Mouse (Mus musculus) kidney, postnatal 0 days (tissue): ENCODE measurements around the gene Pabpc4. TPM values are rescaled to one million over a fixed set of nuclear protein-coding genes. Genes with fewer than 3 reads are reported as not detected.

Experiments used
- ATAC-seq: fragments of 200-750 bp; cut with Nextera tagmentation; replicated peaks from 2 replicates; pipeline ENCODE4 v1.8.0; 2017; ENCODE audit warnings: low read depth, moderate number of reproducible peaks, moderate TSS enrichment, moderate library complexity; ENCODE audit not compliant: low FRiP score
- DNase-seq: peaks from one replicate; pipeline ENCODE4 v3.0.0-alpha.2; 2016; ENCODE audit warnings: low spot score
- H3K27ac ChIP-seq: fragments of 300-500 bp; sonication (generic); 2 replicates; pipeline ENCODE4 v1.5.1; 2014; ENCODE audit warnings: mild to moderate bottlenecking
- H3K27me3 ChIP-seq: fragments of 300-500 bp; sonication (generic); 2 replicates; pipeline ENCODE4 v1.6.1; 2014; ENCODE audit warnings: low read length, mixed read lengths; ENCODE audit not compliant: insufficient read depth
- H3K36me3 ChIP-seq: fragments of 300-500 bp; sonication (generic); 2 replicates; pipeline ENCODE4 v1.6.1; 2014; ENCODE audit warnings: low read length, mixed read lengths; ENCODE audit not compliant: insufficient read depth
- H3K4me1 ChIP-seq: fragments of 300-500 bp; sonication (generic); replicated peaks from 2 replicates; pipeline ENCODE4 v1.6.1; 2014; ENCODE audit warnings: antibody characterized with exemption, low read length, mixed read lengths; ENCODE audit not compliant: insufficient read depth
- H3K4me2 ChIP-seq: fragments of 300-500 bp; sonication (generic); 2 replicates; pipeline ENCODE4 v1.6.1; 2014; ENCODE audit warnings: mild to moderate bottlenecking, low read length, moderate library complexity, mixed read lengths
- H3K4me3 ChIP-seq: fragments of 300-500 bp; sonication (generic); replicated peaks from 2 replicates; pipeline ENCODE4 v1.5.1; 2014; ENCODE audit warnings: low read depth, low read length
- H3K9ac ChIP-seq: fragments of 300-500 bp; sonication (generic); 2 replicates; pipeline ENCODE4 v1.6.1; 2014; ENCODE audit warnings: low read depth, low read length
- H3K9me3 ChIP-seq: fragments of 300-500 bp; sonication (generic); replicated peaks from 2 replicates; pipeline ENCODE4 v1.6.1; 2016; ENCODE audit warnings: low read length, inconsistent platforms, mixed read lengths
- CTCF ChIP-seq: IDR thresholded peaks from 2 replicates; pipeline ENCODE4 v1.5.1; 2016; ENCODE audit warnings: antibody characterized with exemption, low read depth, mild to moderate bottlenecking, moderate library complexity
- WGBS: fragments of 180-500 bp; shearing (Covaris S2); extraction: QIAGEN DNeasy Blood & Tissue Kit; methylation state at CpG from one replicate; pipeline ENCODE4 v1.1.7; 2014; 5-methylcytosine and 5-hydroxymethylcytosine counted together
- polyA plus RNA-seq: library from polyadenylated mRNA; unstranded; fragments of >200 nt; fragmentation: Nextera tagmentation; extraction: Ambion mirVana; gene quantifications from 2 replicates; pipeline ENCODE4 v1.2.1, GENCODE M21; 2015

The Pabpc4 gene
- polyA plus RNA-seq, 1 experiment from 2014 or later: 28.2 TPM

DNA sequence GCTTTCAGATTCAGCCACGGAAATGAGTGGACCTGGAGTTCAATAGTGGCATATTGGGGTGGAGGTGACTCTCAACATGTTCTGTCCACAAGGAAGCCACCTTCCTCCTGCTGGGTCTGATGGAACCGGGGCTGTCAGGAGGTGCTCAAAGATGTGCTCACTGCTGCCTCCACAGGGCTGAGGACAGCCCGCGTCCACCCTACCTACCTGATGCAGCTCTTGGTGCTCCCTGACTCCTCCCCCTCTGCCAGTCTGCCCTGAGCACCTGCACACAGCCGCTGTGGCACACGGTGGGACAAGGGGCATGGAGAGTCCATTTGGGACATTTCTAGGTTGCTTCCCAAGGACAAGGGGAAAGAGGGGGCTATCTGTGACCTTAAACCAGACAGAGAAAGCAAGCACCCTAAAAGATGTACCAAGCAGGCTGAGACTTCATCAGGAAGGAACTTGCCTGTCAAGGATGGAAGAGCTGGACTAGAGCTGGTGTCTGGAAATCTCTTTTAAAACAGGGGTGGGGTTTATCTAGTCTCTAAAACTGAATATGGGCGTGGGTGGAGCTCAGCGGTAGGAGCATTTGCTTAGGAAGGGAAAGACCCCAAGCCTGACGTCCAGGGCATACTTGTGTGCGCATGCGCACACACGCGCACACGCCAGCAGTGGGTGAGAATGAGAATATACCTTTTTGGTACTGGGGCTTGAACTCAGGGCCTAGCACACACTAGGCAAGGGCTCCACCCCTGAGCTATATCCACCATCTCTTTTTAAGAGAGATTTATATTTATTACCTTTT lies 73.8 kb downstream of the Pabpc4 start:
- Histone ChIP-seq H3K27me3 (no peaks in the 10 kb centered on the region), H3K4me1 (no peaks in the 10 kb centered on the region), H3K9ac (no peak overlapping the region), H3K4me3 (no peak overlapping the region), H3K9me3 (no peaks in the 10 kb centered on the region), H3K27ac (no peak overlapping the region), H3K4me2 (no peak overlapping the region), H3K36me3 (no peaks in the 10 kb centered on the region)
- no peak for TF ChIP-seq CTCF
- DNase-seq (no peak), ATAC-seq (no peak)
- WGBS: 68% methylated on average over 14 of the region's 14 CpGs

- no peak for DNase-seq
Observed at GRCm38 (mm10) chr4:123337693-123338092, 75.5 kb downstream of the Pabpc4 start.

GRCm38 (mm10) chr4:123340232-123340631 lies 78.1 kb downstream of the Pabpc4 start:
- Histone ChIP-seq H3K27me3 (peaks cover 20% of the 10 kb centered on the region), H3K9me3 (no peaks in the 10 kb centered on the region), H3K36me3 (no peaks in the 10 kb centered on the region), H3K27ac (no peak overlapping the region), H3K4me3 (no peak overlapping the region), H3K4me1 (peaks cover 6% of the 10 kb centered on the region), H3K9ac (no peak overlapping the region), H3K4me2 (no peak overlapping the region)
- DNase-seq (no peak), ATAC-seq (no peak)
- 76% methylated on average over 5 of the region's 5 CpGs for WGBS
- no peak for TF ChIP-seq CTCF

More at GRCm38 (mm10) chr4:123337693-123338092, 75.5 kb downstream of the Pabpc4 start:
- 65% methylated on average over 4 of the region's 4 CpGs for WGBS
- no peak for ATAC-seq
- TF ChIP-seq CTCF: no peak
- Histone ChIP-seq H3K27me3 (peaks cover 15% of the 10 kb centered on the region), H3K36me3 (no peaks in the 10 kb centered on the region), H3K27ac (no peak overlapping the region), H3K9ac (no peak overlapping the region), H3K4me2 (no peak overlapping the region), H3K4me1 (peaks cover 6% of the 10 kb centered on the region), H3K9me3 (no peaks in the 10 kb centered on the region), H3K4me3 (no peak overlapping the region)

DNA sequence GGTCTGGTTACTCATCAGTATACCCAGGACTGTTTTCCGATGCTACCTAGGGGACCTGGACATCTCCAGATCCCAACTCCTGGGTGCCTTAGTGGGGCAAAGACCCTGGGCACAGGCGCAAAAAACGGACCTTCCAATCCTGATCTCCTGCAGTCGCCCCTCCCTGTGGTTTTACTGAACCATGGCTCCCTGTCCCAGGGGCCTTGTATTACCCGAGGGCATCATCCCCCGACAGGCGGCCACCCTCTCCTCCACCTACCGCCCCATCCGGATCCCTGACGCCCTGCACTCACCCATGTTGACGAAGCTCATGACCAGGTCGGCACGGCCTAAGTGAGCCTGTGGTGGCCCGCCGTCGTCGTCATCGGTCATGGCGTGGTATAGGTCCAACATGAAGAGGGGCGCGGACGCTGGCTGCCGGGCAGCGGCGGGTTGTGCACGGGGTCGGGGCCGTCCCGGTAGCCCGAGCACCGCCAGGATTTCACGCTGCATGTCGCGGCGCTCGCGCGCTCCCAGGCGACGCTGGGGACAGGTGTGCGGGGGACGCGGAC lies 80.0 kb downstream of the Pabpc4 start:
- Histone ChIP-seq H3K4me3 (peak overlapping the region; percentile 50), H3K36me3 (no peaks in the 10 kb centered on the region), H3K9me3 (no peaks in the 10 kb centered on the region), H3K9ac (peak overlapping the region; percentile 39; the same call in 1 of the 2 replicates), H3K4me2 (peak overlapping the region; percentile 87), H3K27me3 (peaks cover 20% of the 10 kb centered on the region), H3K4me1 (peaks cover 6% of the 10 kb centered on the region), H3K27ac (no peak overlapping the region)
- TF ChIP-seq CTCF: no peak
- DNase-seq (no peak), ATAC-seq (peak; percentile 33)
- whole genome bisulfite sequencing: 3% methylated on average over 43 of the region's 43 CpGs

- Histone ChIP-seq H3K4me2 (peak within 1 kb of the TSS; percentile 87), H3K4me1 (peaks cover 6% of the 10 kb centered on the region), H3K4me3 (peak within 1 kb of the TSS; percentile 50), H3K9ac (peak within 1 kb of the TSS; percentile 39), H3K27ac (no peak within 1 kb of the TSS), H3K9me3 (no peaks in the 10 kb centered on the region), H3K27me3 (peaks cover 20% of the 10 kb centered on the region), H3K36me3 (no peaks in the 10 kb centered on the region)
- ATAC-seq: peak; percentile 88
- TF ChIP-seq CTCF: no peak
- peak; percentile 80 for DNase-seq
- WGBS: under 1% methylated on average over 64 of the region's 65 CpGs
Observed at GRCm38 (mm10) chr4:123342642-123343470, 80.7 kb downstream of the Pabpc4 start, which contains the start of gene Bmp8a. Gene Bmp8a (minus strand): TSS chr4:123343252.

- DNase-seq (peak; percentile 16), ATAC-seq (no peak)
- TF ChIP-seq CTCF: no peak
- H3K36me3 ChIP-seq: no peaks in the 10 kb centered on the region
- H3K9me3 ChIP-seq: no peaks in the 10 kb centered on the region
- H3K9ac ChIP-seq: peak overlapping the region; percentile 39
- H3K27me3 ChIP-seq: peaks cover 20% of the 10 kb centered on the region
- H3K27ac ChIP-seq: no peak overlapping the region
- H3K4me1 ChIP-seq: peaks cover 6% of the 10 kb centered on the region
- peak overlapping the region; percentile 87 for H3K4me2 ChIP-seq
- H3K4me3 ChIP-seq: peak overlapping the region; percentile 50
- 5% methylated on average over 6 of the region's 6 CpGs for WGBS
Observed at GRCm38 (mm10) chr4:123343471-123343789, 81.3 kb downstream of the Pabpc4 start.

Other genes with a start within 250 kb of the Pabpc4 start
- 15.7 and 17.1 TPM in 2 replicates for gene Trit1, start 245.8 kb upstream of the Pabpc4 start, polyA plus RNA-seq
- 0.34 and 0.38 TPM in 2 replicates for gene Bmp8b, start 157.2 kb upstream of the Pabpc4 start, polyA plus RNA-seq
- 0.17 and 0.20 TPM in 2 replicates for gene Oxct2b, start 146.1 kb upstream of the Pabpc4 start, polyA plus RNA-seq
- 76.9 and 82.8 TPM in 2 replicates for gene Ppie, start 122.4 kb upstream of the Pabpc4 start, polyA plus RNA-seq
- gene Hpcal4, start 79.1 kb upstream of the Pabpc4 start, polyA plus RNA-seq: 3.7 and 3.8 TPM in 2 replicates
- gene Nt5c1a, start 60.8 kb upstream of the Pabpc4 start, polyA plus RNA-seq: 0.47 and 0.71 TPM in 2 replicates
- gene Heyl, start 28.8 kb upstream of the Pabpc4 start, polyA plus RNA-seq: 28.7 and 31.6 TPM in 2 replicates
- not detected in 2 replicates for gene Oxct2a, start 61.3 kb downstream of the Pabpc4 start, polyA plus RNA-seq
- gene Bmp8a, start 80.9 kb downstream of the Pabpc4 start, polyA plus RNA-seq: 0.32 and 0.41 TPM in 2 replicates